Mouse (Mus musculus) CH12F3 (cell line): ENCODE results near the gene Arnt2.

ENCODE experiments used
- in situ Hi-C: fragments of 300-500 bp; cut with MboI; formaldehyde crosslinking; loops from 2 replicates; pipeline ENCODE4 v1.14.3; 2020; ENCODE audit warnings: low sequenced_read_pairs

The Arnt2 gene

DNA sequence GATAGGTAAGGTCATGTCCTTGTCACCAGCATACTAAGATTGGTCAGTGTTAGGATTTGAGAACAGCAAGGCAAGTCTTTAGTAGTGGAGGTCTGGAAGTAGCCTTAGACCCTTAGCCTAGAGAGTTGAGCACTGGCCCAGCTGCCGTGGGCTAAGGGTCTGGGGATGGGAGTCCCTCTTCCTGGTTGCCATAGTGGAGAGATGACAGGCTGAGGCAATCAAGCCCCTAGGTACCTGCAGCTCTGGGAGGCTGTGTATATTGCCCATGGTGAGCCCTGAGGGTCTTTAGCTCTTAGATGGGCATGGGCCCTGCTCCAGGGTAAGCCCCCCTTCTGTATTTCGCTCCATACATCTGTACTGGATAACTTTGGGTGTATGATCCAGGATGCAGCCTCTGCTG, 159.2 kb downstream of the Arnt2 start:
- in situ Hi-C loops = no loop called here

- in situ Hi-C loops = no loop called here
Observed at GRCm38 (mm10) chr7:84249951-84250350, 160.0 kb downstream of the Arnt2 start.

DNA sequence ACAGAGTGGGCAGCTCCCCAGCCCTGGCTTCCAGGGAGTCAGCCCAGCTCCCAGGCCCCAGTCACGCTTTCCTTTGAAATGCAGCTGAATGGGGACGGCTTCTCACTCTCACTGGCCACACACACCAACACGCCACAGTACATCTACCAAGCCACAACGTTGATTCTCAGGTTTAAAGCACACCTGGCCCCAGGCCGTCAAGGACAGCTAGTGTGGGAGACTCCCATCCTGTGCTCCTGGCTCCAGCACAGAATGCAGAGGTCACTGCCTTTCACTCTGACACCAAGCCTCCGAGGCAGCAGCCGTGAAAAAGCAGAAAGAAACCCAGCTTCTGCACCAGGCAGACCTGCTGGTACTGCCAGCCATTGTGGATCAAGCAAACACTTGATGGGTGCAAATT, 160.6 kb downstream of the Arnt2 start:
- in situ Hi-C loops = no loop called here

GRCm38 (mm10) chr7:84247960-84248665, 161.9 kb downstream of the Arnt2 start:
- in situ Hi-C loops = no loop called here

GRCm38 (mm10) chr7:84246878-84247277, 163.1 kb downstream of the Arnt2 start:
- in situ Hi-C loops = no loop called here

GRCm38 (mm10) chr7:84246093-84246492, 163.9 kb downstream of the Arnt2 start:
- in situ Hi-C loops = no loop called here

DNA sequence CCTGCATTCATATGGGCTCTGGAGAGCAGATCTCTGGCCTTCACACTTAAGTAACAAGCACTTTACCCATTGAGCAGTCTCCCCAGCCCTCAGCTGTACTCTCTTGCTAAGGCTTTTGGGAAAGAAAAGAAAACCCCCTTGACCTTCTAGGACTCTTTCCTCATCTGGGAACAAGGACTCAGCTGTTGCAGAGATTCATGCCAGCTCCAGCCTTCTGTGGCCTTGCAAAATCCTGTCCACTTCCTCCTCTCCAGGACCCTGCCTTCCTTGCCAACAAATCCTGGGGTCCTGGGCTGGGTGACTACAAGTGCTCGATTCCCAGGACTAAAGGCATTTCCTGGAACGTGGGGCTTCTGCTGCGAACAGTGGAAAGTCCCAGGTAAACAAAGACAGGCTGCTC, 169.6 kb downstream of the Arnt2 start:
- in situ Hi-C loops = no loop called here

DNA sequence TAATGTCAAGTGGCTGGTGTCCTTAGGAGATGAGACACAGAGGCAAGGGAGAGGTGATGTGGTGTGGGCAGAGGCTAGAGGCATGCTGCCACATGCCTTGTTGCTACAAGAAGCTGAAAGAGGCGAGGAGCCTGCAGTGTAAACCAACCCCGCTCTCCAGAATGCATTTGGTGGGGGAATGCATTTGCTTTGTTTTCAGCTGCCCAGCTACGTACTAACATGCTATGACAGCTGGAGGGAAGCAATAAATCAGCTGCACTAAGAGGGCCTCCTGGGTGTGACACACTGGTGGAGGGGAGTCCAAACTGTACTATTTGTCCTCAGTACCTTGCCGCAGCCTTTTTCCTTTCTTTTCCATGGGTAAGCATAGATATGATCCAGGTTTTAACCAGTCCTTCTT, 172.3 kb downstream of the Arnt2 start:
- in situ Hi-C loops = no loop called here

DNA sequence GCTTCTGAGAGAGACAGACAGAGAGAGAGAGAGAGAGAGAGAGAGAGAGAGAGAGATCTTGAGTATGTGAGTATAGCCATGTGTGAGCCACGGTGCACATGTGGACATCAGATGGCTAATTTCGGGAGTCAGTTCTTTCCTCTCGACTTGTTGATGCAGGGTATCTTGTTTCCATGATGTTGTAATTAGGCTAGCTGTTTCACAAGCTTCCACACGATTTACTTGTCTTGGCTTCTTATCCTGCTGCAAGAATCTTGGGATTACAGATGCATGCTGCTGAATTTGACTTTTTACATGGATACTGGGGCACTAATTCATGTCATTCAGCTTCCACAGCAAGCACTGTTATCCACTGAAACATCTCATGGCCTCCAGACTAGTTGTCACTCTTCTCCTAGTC, 178.6 kb downstream of the Arnt2 start:
- in situ Hi-C loops = no loop called here

- in situ Hi-C loops = no loop called here
Observed at GRCm38 (mm10) chr7:84227652-84228051, 182.3 kb downstream of the Arnt2 start.

DNA sequence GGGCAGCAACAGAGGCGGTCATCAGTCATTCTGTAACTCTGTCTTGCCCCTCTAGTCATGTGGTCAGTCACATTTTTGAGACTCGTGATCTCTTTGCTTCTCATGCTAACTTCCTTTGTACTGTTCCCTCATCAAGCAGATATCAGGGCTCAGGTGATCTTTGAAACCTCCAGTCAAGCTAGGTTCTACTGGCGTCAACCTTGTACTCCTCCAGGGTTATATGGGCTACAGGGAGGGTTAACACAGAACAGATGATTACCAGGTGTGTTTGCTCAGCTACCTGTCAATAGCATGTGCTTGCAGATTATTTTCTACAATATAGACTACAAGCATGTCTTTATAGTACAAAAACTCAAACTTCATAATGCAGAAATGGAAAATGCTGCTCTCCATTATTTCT, 183.1 kb downstream of the Arnt2 start:
- in situ Hi-C loops = no loop called here

DNA sequence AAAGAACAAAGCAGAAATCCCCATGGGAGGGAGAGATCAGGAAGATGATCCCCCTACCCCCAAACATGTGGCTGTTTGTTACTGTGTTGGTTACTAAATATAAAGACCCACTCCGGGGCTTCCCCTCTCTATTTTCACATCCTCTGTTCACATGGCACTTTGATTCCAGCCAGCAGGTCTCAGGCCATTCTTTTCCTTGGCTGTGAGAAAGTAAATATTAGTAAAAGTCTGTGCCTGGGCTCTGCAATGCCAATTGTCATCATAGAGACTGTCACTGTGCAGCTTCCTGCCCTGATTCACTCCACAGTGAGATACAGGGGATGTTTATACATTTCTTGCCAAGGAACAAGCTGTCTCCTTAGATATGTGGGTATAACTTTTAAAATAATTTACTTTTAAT, 197.9 kb downstream of the Arnt2 start:
- in situ Hi-C loops = no loop called here

- in situ Hi-C loops = no loop called here
Observed at GRCm38 (mm10) chr7:84210585-84211291, 199.2 kb downstream of the Arnt2 start.

GRCm38 (mm10) chr7:84203981-84204380, 206.0 kb downstream of the Arnt2 start:
- in situ Hi-C loops = no loop called here

DNA sequence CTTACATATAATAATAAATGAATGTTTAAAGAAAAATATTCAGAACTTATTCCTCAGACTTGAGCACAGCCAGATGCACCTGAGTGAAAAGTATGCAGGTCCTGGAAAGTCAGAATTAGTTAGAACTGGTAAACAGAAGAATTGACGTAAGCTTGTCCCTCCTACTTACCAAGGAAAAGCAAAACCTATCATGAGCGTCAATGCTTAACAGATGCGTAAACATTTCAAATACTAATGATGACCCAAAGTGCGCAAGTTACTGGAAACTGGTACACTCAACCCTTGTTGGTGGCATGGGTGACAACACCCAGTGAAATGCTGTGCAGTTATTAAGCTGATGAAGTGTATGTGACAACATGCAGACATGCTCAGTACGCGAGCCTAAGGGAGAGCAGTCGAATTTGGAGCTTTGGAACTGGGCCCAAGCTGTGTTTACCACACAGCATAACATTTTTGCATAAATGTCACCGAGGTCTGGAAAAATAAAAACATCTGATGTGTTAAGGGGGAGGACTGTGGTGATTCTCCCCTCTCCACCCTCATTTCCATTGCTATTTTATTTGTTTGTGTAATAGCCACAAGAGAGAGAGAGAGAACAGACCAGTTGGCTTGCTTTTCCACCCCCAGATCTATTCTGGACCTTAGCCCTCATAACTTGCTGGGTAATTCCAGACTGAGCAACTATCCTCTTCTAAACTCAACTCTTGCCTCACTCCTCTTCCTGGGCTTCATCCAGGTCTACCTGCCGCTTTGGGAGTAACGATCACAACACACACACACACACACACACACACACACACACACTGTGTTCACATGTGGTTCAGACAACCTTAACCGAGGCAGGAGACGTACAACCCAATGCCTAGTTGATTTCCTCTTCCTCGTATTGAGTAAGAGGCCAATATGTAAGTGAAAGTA, 208.6 kb downstream of the Arnt2 start:
- in situ Hi-C loops = no loop called here

- in situ Hi-C loops = no loop called here
Observed at GRCm38 (mm10) chr7:84197208-84197860, 212.6 kb downstream of the Arnt2 start.
